Mouse (Mus musculus) liver, embryonic 11.5 days (tissue): ENCODE data around the gene Neurl2. TPM values are rescaled to one million over a fixed set of nuclear protein-coding genes. Genes with fewer than 3 reads are reported as not detected.
A peak's percentile ranks its signal among the peaks of the same experiment; 100 is the strongest.

ENCODE experiments used
- ATAC-seq: fragments of 200-750 bp; cut with Nextera tagmentation; replicated peaks from 2 replicates; pipeline ENCODE4 v1.8.0; 2017; ENCODE audit warnings: moderate number of reproducible peaks, mild to moderate bottlenecking, moderate TSS enrichment, moderate library complexity; ENCODE audit not compliant: low FRiP score
- DNase-seq: peaks from one replicate; pipeline ENCODE4 v3.0.0-alpha.2; 2017; ENCODE audit warnings: low spot score
- H3K27ac ChIP-seq: fragments of 300-500 bp; sonication (generic); 2 replicates; pipeline ENCODE4 v1.5.1; 2014; ENCODE audit warnings: mild to moderate bottlenecking, low read depth, low read length, control low read depth
- H3K27me3 ChIP-seq: fragments of 300-500 bp; sonication (generic); replicated peaks from 2 replicates; pipeline ENCODE4 v1.6.1; 2014; ENCODE audit warnings: low read length, mixed read lengths; ENCODE audit not compliant: control insufficient read depth, insufficient read depth
- H3K36me3 ChIP-seq: fragments of 300-500 bp; sonication (generic); 2 replicates; pipeline ENCODE4 v1.6.1; 2014; ENCODE audit warnings: mild to moderate bottlenecking, low read length, moderate library complexity, mixed read lengths; ENCODE audit not compliant: control insufficient read depth, insufficient read depth
- H3K4me1 ChIP-seq: fragments of 300-500 bp; sonication (generic); replicated peaks from 2 replicates; pipeline ENCODE4 v1.6.1; 2014; ENCODE audit warnings: low read length, mixed read lengths; ENCODE audit not compliant: control insufficient read depth, insufficient read depth
- H3K4me2 ChIP-seq: fragments of 300-500 bp; sonication (generic); 2 replicates; pipeline ENCODE4 v1.6.1; 2014; ENCODE audit warnings: mild to moderate bottlenecking, control low read depth, moderate library complexity
- H3K4me3 ChIP-seq: fragments of 300-500 bp; sonication (generic); 2 replicates; pipeline ENCODE4 v1.5.1; 2014; ENCODE audit warnings: low read depth, low read length, control low read depth
- H3K9ac ChIP-seq: fragments of 300-500 bp; sonication (generic); 2 replicates; pipeline ENCODE4 v1.6.1; 2014; ENCODE audit warnings: low read depth, low read length, control low read depth
- H3K9me3 ChIP-seq: fragments of 300-500 bp; sonication (generic); 2 replicates; pipeline ENCODE4 v1.6.1; 2016; ENCODE audit warnings: low read length, inconsistent platforms, mixed read lengths; ENCODE audit not compliant: control insufficient read depth
- WGBS: fragments of 180-500 bp; shearing (Covaris S2); extraction: QIAGEN DNeasy Blood & Tissue Kit; methylation state at CpG from one replicate; pipeline ENCODE4 v1.1.7; 2014; 5-methylcytosine and 5-hydroxymethylcytosine counted together
- polyA plus RNA-seq: library from polyadenylated mRNA; unstranded; fragments of >200 nt; fragmentation: Nextera tagmentation; extraction: Ambion mirVana; gene quantifications from 2 replicates; pipeline ENCODE4 v1.2.1, GENCODE M21; 2014

Neurl2 gene
- polyA plus RNA-seq, 1 experiment from 2014 or later = 4.9 TPM

GRCm38 (mm10) chr2:164862179-164862861 is 29.1 kb upstream of the Neurl2 start:
- Histone ChIP-seq H3K9me3 (no peaks in the 10 kb centered on the region), H3K4me3 (no peak overlapping the region), H3K4me1 (peaks cover 13% of the 10 kb centered on the region), H3K27me3 (peaks cover 11% of the 10 kb centered on the region), H3K27ac (no peak overlapping the region), H3K36me3 (no peaks in the 10 kb centered on the region), H3K4me2 (no peak overlapping the region), H3K9ac (no peak overlapping the region)
- no peak for ATAC-seq
- 54% methylated on average over 9 of the region's 9 CpGs for WGBS
- no peak for DNase-seq

GRCm38 (mm10) chr2:164861094-164861493 is 27.8 kb upstream of the Neurl2 start:
- Histone ChIP-seq H3K4me3 (no peak overlapping the region), H3K27ac (no peak overlapping the region), H3K9ac (no peak overlapping the region), H3K4me1 (peaks cover 17% of the 10 kb centered on the region), H3K9me3 (no peaks in the 10 kb centered on the region), H3K27me3 (peaks cover 24% of the 10 kb centered on the region), H3K36me3 (no peaks in the 10 kb centered on the region), H3K4me2 (no peak overlapping the region)
- WGBS = 72% methylated on average over 4 of the region's 4 CpGs
- no peak for DNase-seq
- ATAC-seq = no peak

- Histone ChIP-seq H3K4me3 (0 out of 2 replicates have a peak overlapping the region, but pooled peaks have one; percentile 4), H3K27ac (peak overlapping the region; percentile 34), H3K9ac (no peak overlapping the region), H3K9me3 (no peaks in the 10 kb centered on the region), H3K36me3 (no peaks in the 10 kb centered on the region), H3K4me1 (peaks cover 17% of the 10 kb centered on the region), H3K27me3 (peaks cover 36% of the 10 kb centered on the region), H3K4me2 (peak overlapping the region; percentile 6; the same call in 1 of the 2 replicates)
- WGBS = 44% methylated on average over 9 of the region's 9 CpGs
- ATAC-seq (peak; percentile 35; the same call in 1 of the 2 replicates), DNase-seq (no peak)
These were observed 26.6 kb upstream of the Neurl2 start for GRCm38 (mm10) chr2:164859640-164860432.

- Histone ChIP-seq H3K27me3 (peaks cover 41% of the 10 kb centered on the region), H3K4me3 (no peak overlapping the region), H3K27ac (peak overlapping the region; percentile 34; the same call in 1 of the 2 replicates), H3K4me1 (peaks cover 17% of the 10 kb centered on the region), H3K9me3 (no peaks in the 10 kb centered on the region), H3K9ac (no peak overlapping the region), H3K36me3 (no peaks in the 10 kb centered on the region), H3K4me2 (peak overlapping the region; percentile 6; the same call in 1 of the 2 replicates)
- DNase-seq (no peak), ATAC-seq (0 out of 2 replicates have a peak, but pooled peaks have one; percentile 11)
- WGBS = 40% methylated on average over 2 of the region's 2 CpGs
These were observed 25.9 kb upstream of the Neurl2 start for GRCm38 (mm10) chr2:164859155-164859554.

- Histone ChIP-seq H3K4me3 (peak overlapping the region; percentile 52), H3K27me3 (peaks cover 46% of the 10 kb centered on the region), H3K9ac (no peak overlapping the region), H3K4me1 (peaks cover 17% of the 10 kb centered on the region), H3K27ac (no peak overlapping the region), H3K9me3 (no peaks in the 10 kb centered on the region), H3K36me3 (no peaks in the 10 kb centered on the region), H3K4me2 (peak overlapping the region; percentile 80)
- DNase-seq (no peak), ATAC-seq (no peak)
- WGBS = 6% methylated on average over 19 of the region's 19 CpGs
These were observed 24.7 kb upstream of the Neurl2 start for GRCm38 (mm10) chr2:164857842-164858553.

- 1% methylated on average over 47 of the region's 47 CpGs for WGBS
- peak; percentile 55 for DNase-seq
- Histone ChIP-seq H3K4me2 (peak within 1 kb of the TSS; percentile 80), H3K36me3 (no peaks in the 10 kb centered on the region), H3K9ac (no peak within 1 kb of the TSS), H3K4me3 (peak within 1 kb of the TSS; percentile 52), H3K9me3 (no peaks in the 10 kb centered on the region), H3K4me1 (peaks cover 15% of the 10 kb centered on the region), H3K27me3 (peaks cover 53% of the 10 kb centered on the region), H3K27ac (no peak within 1 kb of the TSS)
- peak; percentile 48; the same call in 1 of the 2 replicates for ATAC-seq
These were observed 24.0 kb upstream of the Neurl2 start, which contains the start of gene Pltp for GRCm38 (mm10) chr2:164857101-164857821. TSS of gene Pltp (minus strand) at chr2:164857711.

GRCm38 (mm10) chr2:164856309-164857100 is 23.2 kb upstream of the Neurl2 start:
- peak overlapping the region; percentile 80 for H3K4me2 ChIP-seq
- WGBS = 1% methylated on average over 42 of the region's 42 CpGs
- peak overlapping the region; percentile 52 for H3K4me3 ChIP-seq
- H3K4me1 ChIP-seq = peaks cover 15% of the 10 kb centered on the region
- ATAC-seq = no peak; the same call in 1 of the 2 replicates
- H3K9me3 ChIP-seq = no peaks in the 10 kb centered on the region
- peaks cover 53% of the 10 kb centered on the region for H3K27me3 ChIP-seq
- DNase-seq = no peak
- H3K9ac ChIP-seq = no peak overlapping the region
- H3K36me3 ChIP-seq = no peaks in the 10 kb centered on the region
- H3K27ac ChIP-seq = no peak overlapping the region
